Mouse (Mus musculus) naive thymus-derived CD4-positive, alpha-beta T cell, adult 2 months (primary cell): ENCODE data around the gene Mfrp.
A peak's percentile ranks its signal among the peaks of the same experiment; 100 is the strongest.

Experiments used
- DNase-seq: peaks from one replicate; pipeline ENCODE4 v3.0.0-alpha.2; 2011; ENCODE audit warnings: low read depth

Gene Mfrp

GRCm38 (mm10) chr9:44130581-44131275, 29.2 kb downstream of the Mfrp start:
- DNase-seq = peak; percentile 50

DNA sequence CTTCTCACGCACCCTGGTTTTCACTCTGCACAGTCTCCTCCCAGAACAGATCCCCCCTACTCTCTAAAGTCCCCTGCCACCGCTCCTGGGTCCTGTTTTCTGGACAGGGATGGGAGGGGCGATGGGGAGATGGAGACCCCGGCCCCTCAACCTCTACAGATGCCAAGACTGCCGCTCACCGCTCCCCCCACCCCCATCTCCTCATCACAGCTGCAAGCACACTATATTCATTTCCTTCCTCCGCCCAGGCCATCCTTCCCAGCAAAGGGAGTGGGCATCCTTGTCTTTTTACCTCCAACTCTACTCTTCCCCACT, 29.7 kb downstream of the Mfrp start:
- DNase-seq = no peak

DNA sequence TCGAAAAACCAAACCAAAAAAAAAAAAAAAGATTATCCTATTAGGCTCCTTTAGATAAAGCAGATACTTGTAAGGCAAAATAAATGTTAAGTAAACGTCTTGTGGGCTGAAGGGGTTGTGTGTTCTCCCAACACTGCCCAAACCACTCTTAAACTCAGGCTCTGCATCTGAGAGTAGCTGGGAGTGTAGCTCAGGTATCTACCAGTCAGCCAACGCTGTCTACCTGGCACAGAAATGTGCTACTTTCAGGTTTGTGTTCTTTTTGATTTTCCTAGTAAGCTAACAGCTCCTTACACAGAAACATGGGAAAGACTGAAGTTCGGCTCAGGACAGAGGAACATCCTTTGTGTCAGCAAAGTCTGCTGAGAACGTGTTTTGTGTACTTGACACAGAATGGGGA, 30.7 kb downstream of the Mfrp start:
- no peak for DNase-seq

- no peak for DNase-seq
These were observed 31.8 kb downstream of the Mfrp start for GRCm38 (mm10) chr9:44133287-44133686.

DNA sequence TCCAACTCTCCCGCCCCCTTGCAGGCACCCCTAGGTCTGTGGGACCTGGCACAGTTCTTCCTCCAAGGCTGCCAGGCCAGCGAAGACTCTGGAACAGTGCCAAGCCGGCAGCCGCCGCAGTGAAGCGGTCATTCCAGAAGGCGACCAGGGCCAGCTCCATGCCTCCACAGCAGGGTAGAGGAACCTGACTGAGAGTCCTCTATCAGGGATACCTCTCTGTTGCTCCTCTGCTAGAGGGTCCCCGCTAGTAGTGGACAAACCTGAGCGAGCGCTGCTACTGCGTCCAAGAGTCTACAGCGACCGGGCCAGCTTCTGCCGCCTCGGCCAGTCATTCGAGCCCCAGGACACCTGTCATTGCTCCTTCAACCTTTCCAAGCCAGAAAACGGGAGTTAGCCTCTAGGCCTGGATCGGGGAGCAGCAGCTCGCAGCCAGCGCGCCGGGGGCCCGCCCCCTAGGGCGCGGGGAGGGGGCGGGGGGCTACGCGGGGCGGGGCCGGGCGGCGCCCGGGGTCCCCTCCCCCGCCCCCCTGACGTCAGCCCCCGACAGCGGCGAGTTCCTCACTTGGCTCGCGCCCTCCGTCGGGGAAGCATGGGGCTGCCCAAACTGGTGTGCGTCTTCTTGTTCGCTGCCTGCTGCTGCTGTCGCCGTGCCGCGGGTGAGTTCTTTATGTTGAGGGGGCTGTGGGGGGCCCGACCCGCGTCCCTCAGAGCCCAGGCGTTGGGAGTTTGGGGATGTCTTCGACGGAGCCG, 32.7 kb downstream of the Mfrp start, which contains the start of gene Mcam:
TSS of gene Mcam (plus strand) at position 369 of the 750 bp plus-strand sequence.
- no peak for DNase-seq

DNA sequence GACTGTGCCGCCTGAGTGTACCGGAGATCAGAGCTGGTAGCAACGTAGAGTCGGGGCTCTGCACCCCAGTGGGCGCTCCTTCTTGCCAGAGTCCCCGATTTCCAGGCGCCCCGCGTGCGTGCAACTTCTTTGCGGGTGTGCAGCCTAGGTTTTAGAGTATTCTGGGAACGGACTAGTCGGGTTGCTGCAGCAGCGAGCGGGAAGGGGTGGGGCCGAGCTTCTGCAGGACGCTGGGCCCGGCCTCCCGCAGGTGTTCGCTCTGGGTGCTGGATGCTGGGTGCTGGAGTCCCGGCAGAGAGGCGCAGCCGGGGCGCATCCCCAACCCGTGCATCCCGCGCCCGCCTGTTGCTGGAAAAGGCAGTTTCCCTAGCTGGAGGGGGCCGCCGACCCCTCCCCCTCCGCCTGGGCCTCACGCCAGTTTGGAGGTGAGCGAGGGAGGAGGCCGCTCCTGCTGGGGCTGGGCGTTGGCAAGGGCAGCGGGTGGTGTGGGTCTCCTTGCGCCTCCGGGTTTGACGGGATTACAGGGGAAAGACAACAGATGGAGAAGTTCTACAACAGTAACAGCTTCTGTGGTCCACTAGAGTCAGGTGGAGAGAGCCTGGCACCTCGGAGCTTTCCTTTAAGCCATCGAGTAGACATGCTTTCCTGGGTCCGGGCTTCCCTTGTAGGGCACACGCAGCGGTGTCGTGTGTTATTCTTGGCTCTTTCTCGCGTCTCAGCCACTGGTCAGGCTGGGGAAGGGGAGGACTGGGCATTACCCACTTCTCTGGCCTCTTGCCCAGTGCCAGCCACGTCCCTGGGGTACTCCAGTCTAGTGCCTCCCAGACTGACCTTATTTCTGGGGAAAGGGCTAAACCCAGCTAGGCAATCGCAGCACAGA, 33.6 kb downstream of the Mfrp start:
- DNase-seq = peak; percentile 54

DNA sequence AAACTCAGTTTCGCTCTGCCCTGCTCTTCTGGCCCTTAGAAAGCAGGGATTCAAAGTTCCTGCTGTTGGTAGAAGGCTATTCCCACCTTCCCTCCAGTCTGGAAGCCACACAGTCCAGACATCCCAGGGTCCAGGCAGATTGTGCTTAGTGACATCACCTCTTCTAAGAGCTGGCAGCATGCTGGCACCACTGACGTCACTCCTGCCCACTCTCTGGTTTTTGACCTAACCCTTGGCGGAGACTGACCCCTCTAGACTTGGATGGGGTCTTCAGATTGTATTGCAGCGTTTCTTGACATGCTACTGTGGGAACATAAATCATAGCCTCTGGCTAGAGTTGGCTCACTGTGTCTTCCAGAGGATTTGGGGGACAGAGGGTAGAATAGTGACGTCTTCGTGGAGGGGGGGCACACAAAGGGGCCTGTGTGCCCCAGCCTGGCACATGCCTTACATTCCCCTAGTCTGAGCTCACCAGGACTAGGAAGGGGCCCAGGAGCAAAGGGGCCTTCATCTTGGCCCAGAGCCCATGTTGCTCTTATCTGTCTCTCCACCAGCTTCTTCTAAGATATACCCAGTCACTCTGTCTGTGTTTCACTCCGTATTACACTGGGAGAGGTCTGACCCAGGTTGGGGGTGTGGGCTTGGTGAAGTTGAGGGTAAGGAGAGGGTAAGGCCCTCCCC, 34.3 kb downstream of the Mfrp start:
- DNase-seq = no peak

- no peak for DNase-seq
These were observed 36.3 kb downstream of the Mfrp start for GRCm38 (mm10) chr9:44137846-44138245.

GRCm38 (mm10) chr9:44141951-44142350, 40.4 kb downstream of the Mfrp start:
- DNase-seq = no peak

GRCm38 (mm10) chr9:44143421-44143820, 41.9 kb downstream of the Mfrp start:
- DNase-seq = no peak

- DNase-seq = no peak
These were observed 42.6 kb downstream of the Mfrp start for GRCm38 (mm10) chr9:44144023-44144717.

GRCm38 (mm10) chr9:44144718-44145060, 43.2 kb downstream of the Mfrp start:
- no peak for DNase-seq

DNA sequence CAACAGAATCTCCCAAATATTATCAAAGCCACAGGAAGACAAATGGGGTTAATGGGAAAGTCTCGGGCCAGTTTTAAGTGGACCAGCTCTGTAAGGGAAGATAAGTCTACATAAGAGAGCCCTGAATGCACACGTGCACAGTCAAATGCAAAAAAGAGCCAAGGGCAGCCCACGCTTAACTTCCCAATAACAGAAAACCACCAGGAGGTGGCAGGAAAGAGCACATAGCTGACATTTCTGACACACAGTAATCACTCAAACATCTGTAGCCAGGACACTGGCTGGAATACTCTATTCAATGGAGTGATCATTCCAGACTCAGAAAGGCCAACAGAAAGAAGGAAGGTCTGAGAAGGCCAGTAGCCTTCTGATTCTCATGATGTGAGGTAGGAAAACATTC, 45.8 kb downstream of the Mfrp start:
- peak; percentile 44 for DNase-seq
